Mouse (Mus musculus): ENCODE data around the gene Hist1h2ao. TPM values are rescaled to one million over a fixed set of nuclear protein-coding genes. Genes with fewer than 3 reads are reported as not detected.
A peak's percentile ranks its signal among the peaks of the same experiment; 100 is the strongest.
"Not testable (repeated sequence)": the region's sequence is repeated elsewhere in the genome, so short reads cannot be mapped to it uniquely, and the experiment has no call there.

Gene Hist1h2ao
- total and polyA plus RNA-seq, 2 experiments = 0.55 TPM; not detected in 1

DNA sequence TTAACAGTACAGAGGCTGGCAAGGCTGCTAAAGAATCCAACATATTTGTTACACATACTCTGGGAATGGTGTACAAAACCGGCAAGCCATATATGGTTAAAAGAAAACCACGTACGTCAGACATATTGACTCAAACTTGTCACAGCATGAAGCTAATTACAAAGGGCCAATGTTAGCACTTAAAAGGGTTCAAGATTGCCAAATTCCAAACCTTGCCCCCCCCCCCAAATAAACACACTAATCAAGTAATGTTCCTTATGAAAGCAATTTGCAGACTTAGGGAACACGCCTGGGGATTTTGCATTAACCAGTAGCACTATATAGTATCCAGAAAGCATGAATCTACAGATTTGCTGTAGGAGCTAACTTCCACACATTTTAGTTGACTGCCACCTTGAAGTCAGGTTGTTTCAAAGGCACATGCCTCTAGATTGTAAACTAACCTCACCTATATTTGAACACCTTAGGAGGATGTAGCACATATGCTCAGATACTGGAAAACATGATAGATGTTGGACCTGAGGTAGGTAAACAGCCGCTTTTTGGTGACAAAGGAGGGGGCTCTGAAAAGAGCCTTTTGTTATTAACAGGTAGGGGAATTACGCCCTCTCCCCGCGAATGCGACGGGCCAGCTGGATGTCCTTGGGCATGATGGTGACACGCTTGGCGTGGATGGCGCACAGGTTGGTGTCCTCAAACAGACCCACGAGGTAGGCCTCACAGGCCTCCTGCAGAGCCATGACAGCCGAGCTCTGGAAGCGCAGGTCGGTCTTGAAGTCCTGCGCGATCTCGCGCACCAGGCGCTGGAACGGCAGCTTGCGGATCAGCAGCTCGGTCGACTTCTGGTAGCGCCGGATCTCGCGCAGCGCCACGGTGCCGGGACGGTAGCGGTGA, 27.7 kb upstream of the Hist1h2ao start:
- not testable (repeated sequence) for H3K36me3 ChIP-seq (ENCODE audit: control insufficient read depth, insufficient read depth, low read length); DNase-seq (ENCODE audit: extremely low read depth, low read depth, low spot score); H3K9ac ChIP-seq (ENCODE audit: low read depth, low read length); H3K4me1 ChIP-seq (ENCODE audit: control insufficient read depth, insufficient read depth, low read length); H3K79me2 ChIP-seq (ENCODE audit: control insufficient read depth, insufficient read depth, low read length); H3K27me3 ChIP-seq (ENCODE audit: control insufficient read depth, insufficient read depth, low read length); H3K27ac ChIP-seq (replicated peaks; ENCODE audit: insufficient read depth, low read depth, low read length)
- H3K4me3 ChIP-seq (ENCODE audit: insufficient read depth, low read depth, low read length) = peak overlapping the region; percentile 40; the same call in 1 of the 2 replicates
- TF ChIP-seq POLR2A (IDR thresholded peaks at IDR 0.05; ENCODE audit: extremely low read depth, insufficient read depth, low read length) = 0 out of 2 replicates have a peak, but pooled peaks have one; percentile 42
- WGBS = 10% methylated on average over 17 of the region's 35 CpGs

DNA sequence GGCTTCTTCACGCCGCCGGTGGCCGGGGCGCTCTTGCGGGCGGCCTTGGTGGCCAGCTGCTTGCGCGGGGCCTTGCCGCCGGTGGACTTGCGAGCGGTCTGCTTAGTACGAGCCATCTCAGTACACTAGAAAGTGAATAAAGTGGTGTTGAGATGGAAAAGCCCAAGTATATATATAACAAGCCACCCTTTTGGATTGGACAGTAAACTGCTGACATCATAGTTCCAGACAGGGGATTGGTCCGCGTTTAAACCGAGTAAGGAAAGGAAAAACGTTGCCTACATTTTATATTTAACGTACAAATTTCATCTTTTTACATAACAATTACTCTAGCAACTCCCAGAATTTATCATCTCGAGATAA, 27.0 kb upstream of the Hist1h2ao start, which contains the start of gene Hist1h3i:
Gene Hist1h3i, minus strand, starts transcription at position 116 of the 363 bp plus-strand sequence.
- Histone ChIP-seq H3K9ac (ENCODE audit: low read depth, low read length) (no peak within 1 kb of the TSS), H3K4me3 (ENCODE audit: insufficient read depth, low read depth, low read length) (peak within 1 kb of the TSS; percentile 56; the same call in 1 of the 2 replicates), H3K27me3 (ENCODE audit: control insufficient read depth, insufficient read depth, low read length) (no peaks in the 10 kb centered on the region), H3K4me1 (ENCODE audit: control insufficient read depth, insufficient read depth, low read length) (peaks cover 8% of the 10 kb centered on the region), H3K36me3 (ENCODE audit: control insufficient read depth, insufficient read depth, low read length) (no peaks in the 10 kb centered on the region), H3K79me2 (ENCODE audit: control insufficient read depth, insufficient read depth, low read length) (no peaks in the 10 kb centered on the region), H3K27ac (replicated peaks; ENCODE audit: insufficient read depth, low read depth, low read length) (no peak within 1 kb of the TSS)
- DNase-seq (ENCODE audit: extremely low read depth, low read depth, low spot score) = peak; percentile 70
- WGBS = under 1% methylated on average over 17 of the region's 20 CpGs
- TF ChIP-seq POLR2A (IDR thresholded peaks at IDR 0.05; ENCODE audit: extremely low read depth, insufficient read depth, low read length) = 0 out of 2 replicates have a peak, but pooled peaks have one; percentile 6
- no peak for TF ChIP-seq CTCF (IDR thresholded peaks at IDR 0.05; ENCODE audit: low read depth, low read length)

GRCm38 (mm10) chr13:21783734-21784161, 26.5 kb upstream of the Hist1h2ao start:
- H3K27me3 ChIP-seq (ENCODE audit: control insufficient read depth, insufficient read depth, low read length) = no peaks in the 10 kb centered on the region; the same call in 1 of the 2 replicates
- H3K79me2 ChIP-seq (ENCODE audit: control insufficient read depth, insufficient read depth, low read length) = no peaks in the 10 kb centered on the region
- no peaks in the 10 kb centered on the region for H3K36me3 ChIP-seq (ENCODE audit: control insufficient read depth, insufficient read depth, low read length)
- H3K4me3 ChIP-seq (ENCODE audit: insufficient read depth, low read depth, low read length) = peak overlapping the region; percentile 42; the same call in 1 of the 2 replicates
- 7% methylated on average over 9 of the region's 9 CpGs for whole genome bisulfite sequencing
- no peak for DNase-seq (ENCODE audit: extremely low read depth, low read depth, low spot score)
- TF ChIP-seq CTCF (IDR thresholded peaks at IDR 0.05; ENCODE audit: low read depth, low read length) (no peak), POLR2A (IDR thresholded peaks at IDR 0.05; ENCODE audit: extremely low read depth, insufficient read depth, low read length) (no peak)
- peaks cover 8% of the 10 kb centered on the region for H3K4me1 ChIP-seq (ENCODE audit: control insufficient read depth, insufficient read depth, low read length)
- H3K9ac ChIP-seq (ENCODE audit: low read depth, low read length) = no peak overlapping the region
- H3K27ac ChIP-seq (replicated peaks; ENCODE audit: insufficient read depth, low read depth, low read length) = no peak overlapping the region

GRCm38 (mm10) chr13:21784311-21784710, 26.0 kb upstream of the Hist1h2ao start:
- Histone ChIP-seq H3K27ac (replicated peaks; ENCODE audit: insufficient read depth, low read depth, low read length) (no peak overlapping the region), H3K36me3 (ENCODE audit: control insufficient read depth, insufficient read depth, low read length) (no peaks in the 10 kb centered on the region), H3K4me1 (ENCODE audit: control insufficient read depth, insufficient read depth, low read length) (peaks cover 8% of the 10 kb centered on the region), H3K9ac (ENCODE audit: low read depth, low read length) (no peak overlapping the region), H3K79me2 (ENCODE audit: control insufficient read depth, insufficient read depth, low read length) (no peaks in the 10 kb centered on the region), H3K4me3 (ENCODE audit: insufficient read depth, low read depth, low read length) (no peak overlapping the region), H3K27me3 (ENCODE audit: control insufficient read depth, insufficient read depth, low read length) (no peaks in the 10 kb centered on the region; the same call in 1 of the 2 replicates)
- WGBS = 75% methylated on average over 6 of the region's 6 CpGs
- TF ChIP-seq CTCF (IDR thresholded peaks at IDR 0.05; ENCODE audit: low read depth, low read length) (no peak), POLR2A (IDR thresholded peaks at IDR 0.05; ENCODE audit: extremely low read depth, insufficient read depth, low read length) (no peak)
- no peak for DNase-seq (ENCODE audit: extremely low read depth, low read depth, low spot score)

DNA sequence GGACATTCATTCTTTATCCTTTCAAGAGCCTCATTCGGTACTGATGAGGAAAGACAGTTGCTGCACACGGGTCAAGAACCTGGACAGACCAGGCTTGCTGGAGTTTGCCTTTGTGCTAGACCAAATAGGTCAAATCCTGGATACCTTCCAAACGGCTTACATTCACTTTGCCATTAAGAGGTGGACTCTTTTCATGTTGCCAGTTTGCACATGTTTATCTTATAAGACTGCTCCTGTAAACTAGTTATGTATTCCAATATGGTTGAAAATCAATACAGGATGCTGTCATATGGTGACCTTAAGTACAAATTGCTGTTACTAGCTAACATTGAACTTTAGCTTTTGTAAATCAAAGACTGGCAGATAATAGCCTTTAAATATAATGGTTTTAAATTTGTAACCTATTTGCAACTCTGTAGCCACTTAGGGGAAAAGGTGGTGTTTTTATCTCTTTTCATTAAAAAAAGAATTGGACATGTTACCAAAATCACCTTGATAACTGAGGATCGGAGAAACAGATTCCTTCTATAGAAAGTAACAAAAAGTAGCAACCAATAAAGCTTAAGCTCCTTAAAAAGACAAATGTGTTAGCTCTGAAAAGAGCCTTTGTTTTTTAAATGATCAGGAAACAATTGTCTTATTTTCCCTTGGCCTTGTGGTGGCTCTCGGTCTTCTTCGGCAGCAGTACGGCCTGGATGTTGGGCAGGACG, 23.9 kb upstream of the Hist1h2ao start:
- no peak overlapping the region for H3K27ac ChIP-seq (replicated peaks; ENCODE audit: insufficient read depth, low read depth, low read length)
- no peaks in the 10 kb centered on the region; the same call in 1 of the 2 replicates for H3K27me3 ChIP-seq (ENCODE audit: control insufficient read depth, insufficient read depth, low read length)
- no peak for DNase-seq (ENCODE audit: extremely low read depth, low read depth, low spot score)
- WGBS = 12% methylated on average over 8 of the region's 8 CpGs
- peaks cover 4% of the 10 kb centered on the region for H3K4me1 ChIP-seq (ENCODE audit: control insufficient read depth, insufficient read depth, low read length)
- no peaks in the 10 kb centered on the region for H3K36me3 ChIP-seq (ENCODE audit: control insufficient read depth, insufficient read depth, low read length)
- peak overlapping the region; percentile 44; the same call in 1 of the 2 replicates for H3K4me3 ChIP-seq (ENCODE audit: insufficient read depth, low read depth, low read length)
- TF ChIP-seq CTCF (IDR thresholded peaks at IDR 0.05; ENCODE audit: low read depth, low read length) = no peak
- no peak for TF ChIP-seq POLR2A (IDR thresholded peaks at IDR 0.05; ENCODE audit: extremely low read depth, insufficient read depth, low read length)
- peak overlapping the region; percentile 60; the same call in 1 of the 2 replicates for H3K9ac ChIP-seq (ENCODE audit: low read depth, low read length)
- H3K79me2 ChIP-seq (ENCODE audit: control insufficient read depth, insufficient read depth, low read length) = no peaks in the 10 kb centered on the region

DNA sequence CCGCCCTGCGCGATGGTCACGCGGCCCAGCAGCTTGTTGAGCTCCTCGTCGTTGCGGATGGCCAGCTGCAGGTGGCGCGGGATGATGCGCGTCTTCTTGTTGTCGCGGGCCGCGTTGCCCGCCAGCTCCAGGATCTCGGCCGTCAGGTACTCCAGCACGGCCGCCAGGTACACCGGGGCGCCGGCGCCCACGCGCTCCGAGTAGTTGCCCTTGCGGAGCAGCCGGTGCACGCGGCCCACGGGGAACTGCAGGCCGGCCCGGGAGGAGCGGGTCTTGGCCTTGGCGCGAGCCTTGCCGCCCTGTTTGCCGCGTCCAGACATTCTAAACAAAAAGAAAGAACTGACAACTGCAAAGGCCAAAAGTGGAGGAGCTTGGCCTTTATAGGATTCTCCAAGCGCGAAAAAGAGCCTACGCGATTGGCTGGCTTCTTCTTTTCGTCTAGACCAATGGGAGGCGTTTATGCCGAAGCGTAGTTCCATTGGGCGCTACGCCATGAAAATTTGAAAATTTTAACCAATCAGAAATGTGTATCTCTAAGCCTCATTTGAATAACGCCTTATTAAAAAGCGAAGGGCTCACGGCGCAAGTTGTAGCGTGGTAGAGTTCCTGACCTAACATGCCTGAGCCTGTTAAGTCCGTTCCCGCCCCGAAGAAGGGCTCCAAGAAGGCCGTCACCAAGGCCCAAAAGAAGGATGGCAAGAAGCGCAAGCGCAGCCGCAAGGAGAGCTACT, 23.2 kb upstream of the Hist1h2ao start, which contains the start of the genes Hist1h2an and Hist1h2bp:
Gene Hist1h2an, minus strand, starts transcription at position 320 of the 731 bp plus-strand sequence.
Gene Hist1h2bp, plus strand, starts transcription at position 563 of the 731 bp plus-strand sequence.
- peak; percentile 77 for DNase-seq (ENCODE audit: extremely low read depth, low read depth, low spot score)
- not testable (repeated sequence) for H3K4me1 ChIP-seq (ENCODE audit: control insufficient read depth, insufficient read depth, low read length); H3K27ac ChIP-seq (replicated peaks; ENCODE audit: insufficient read depth, low read depth, low read length); H3K79me2 ChIP-seq (ENCODE audit: control insufficient read depth, insufficient read depth, low read length); H3K36me3 ChIP-seq (ENCODE audit: control insufficient read depth, insufficient read depth, low read length); H3K27me3 ChIP-seq (ENCODE audit: control insufficient read depth, insufficient read depth, low read length)
- WGBS = under 1% methylated on average over 43 of the region's 63 CpGs
- H3K9ac ChIP-seq (ENCODE audit: low read depth, low read length) = peak within 1 kb of the TSS; percentile 60; the same call in 1 of the 2 replicates
- H3K4me3 ChIP-seq (ENCODE audit: insufficient read depth, low read depth, low read length) = peak within 1 kb of the TSS; percentile 44; the same call in 1 of the 2 replicates
